ENCODE assay signal across 30 mouse cellular contexts in genomic region chr1:37041856-37042255, GRCm38 (mm10). TPM values are rescaled to one million over a fixed set of nuclear protein-coding genes. Genes with fewer than 3 reads are reported as not detected.
"Had no signal": no experiment of that assay in that cellular context is flagged by ENCODE, and none has a peak within 500 bp of the region (broad histone marks: within the 10 kb centered on the region; RNA-seq: fewer than 3 reads in every experiment).

No protein-coding gene starts in this region.

- ATAC-seq: forebrain, embryonic 13.5 days; forebrain, embryonic 14.5 days; forebrain, embryonic 15.5 days; forebrain, embryonic 16.5 days; forebrain, postnatal 0 days had no signal

- H3K9me3 ChIP-seq: embryonic facial prominence, embryonic 10.5 days; embryonic facial prominence, embryonic 12.5 days; embryonic facial prominence, embryonic 13.5 days; embryonic facial prominence, embryonic 15.5 days; forebrain, embryonic 10.5 days; forebrain, embryonic 12.5 days; forebrain, embryonic 13.5 days; forebrain, embryonic 15.5 days had no signal

- H3K4me3 ChIP-seq: embryonic facial prominence, embryonic 10.5 days; embryonic facial prominence, embryonic 12.5 days; embryonic facial prominence, embryonic 13.5 days; embryonic facial prominence, embryonic 15.5 days; erythroblast, embryonic 14.5 days; forebrain, embryonic 10.5 days; forebrain, embryonic 12.5 days; forebrain, embryonic 13.5 days; forebrain, embryonic 15.5 days; gastrocnemius, adult 2 months; heart, adult 2 months had no signal

- H3K36me3 ChIP-seq: embryonic facial prominence, embryonic 10.5 days; embryonic facial prominence, embryonic 12.5 days; embryonic facial prominence, embryonic 13.5 days; embryonic facial prominence, embryonic 15.5 days; forebrain, embryonic 10.5 days; forebrain, embryonic 12.5 days; forebrain, embryonic 15.5 days had no signal

- DNase-seq: cerebellum, adult 9-10 months; cerebellum, adult 9-11 months; cerebellum, postnatal 10 days; cerebellum, postnatal 14 days; cerebellum, postnatal 25 days; cerebellum, postnatal 36 days; embryo, embryonic 11 days; forebrain, postnatal 0 days; gastrocnemius, adult 2 months; gastrocnemius, postnatal 10 days; gastrocnemius, postnatal 14 days; gastrocnemius, postnatal 25 days; gastrocnemius, postnatal 36 days; heart, adult 18-20 months; heart, adult 2 months had no signal

- H3K9ac ChIP-seq: embryonic facial prominence, embryonic 12.5 days; embryonic facial prominence, embryonic 13.5 days; embryonic facial prominence, embryonic 15.5 days; forebrain, embryonic 12.5 days; forebrain, embryonic 13.5 days; forebrain, embryonic 15.5 days; forebrain, postnatal 0 days had no signal

- H3K27me3 ChIP-seq: embryonic facial prominence, embryonic 12.5 days; embryonic facial prominence, embryonic 13.5 days; embryonic facial prominence, embryonic 15.5 days; forebrain, embryonic 12.5 days; forebrain, embryonic 13.5 days; forebrain, embryonic 15.5 days had no signal

- H3K27ac ChIP-seq: embryonic facial prominence, embryonic 10.5 days; embryonic facial prominence, embryonic 12.5 days; embryonic facial prominence, embryonic 13.5 days; embryonic facial prominence, embryonic 15.5 days; forebrain, embryonic 10.5 days; forebrain, embryonic 12.5 days; forebrain, embryonic 13.5 days; forebrain, embryonic 15.5 days; gastrocnemius, adult 2 months; heart, adult 2 months had no signal

- H3K4me1 ChIP-seq: forebrain, embryonic 10.5 days; forebrain, embryonic 12.5 days; forebrain, embryonic 13.5 days; forebrain, embryonic 15.5 days had no signal

RNA-seq across cellular contexts. Expression of gene Vwa3b, which starts 15.5 kb away (rescaled TPM):
- total RNA-seq: common myeloid progenitor, adult 5-6 weeks; granulocyte monocyte progenitor cell, adult 5-6 weeks had no signal
- polyA plus RNA-seq: erythroblast, embryonic 14.5 days; forebrain, embryonic 11.5 days; heart, embryonic 11.5 days had no signal
